Comparison of ENCODE assay signal across 27 mouse cellular contexts in genomic region chr3:48144885-48145284, GRCm38 (mm10).
"Had no signal": no experiment of that assay in that cellular context is flagged by ENCODE, and none has a peak within 500 bp of the region (broad histone marks: within the 10 kb centered on the region; RNA-seq: fewer than 3 reads in every experiment).

No protein-coding gene starts in this region.

- H3K9me3 ChIP-seq: embryonic facial prominence, embryonic 12.5 days; embryonic facial prominence, embryonic 15.5 days; forebrain, embryonic 10.5 days; forebrain, embryonic 12.5 days; forebrain, embryonic 13.5 days; forebrain, embryonic 15.5 days had no signal

- H3K27me3 ChIP-seq: embryonic facial prominence, embryonic 12.5 days; embryonic facial prominence, embryonic 15.5 days; forebrain, embryonic 12.5 days; forebrain, embryonic 13.5 days; forebrain, embryonic 15.5 days had no signal

- H3K4me3 ChIP-seq: embryonic facial prominence, embryonic 12.5 days; embryonic facial prominence, embryonic 15.5 days; erythroblast, embryonic 14.5 days; forebrain, embryonic 10.5 days; forebrain, embryonic 12.5 days; forebrain, embryonic 13.5 days; forebrain, embryonic 15.5 days; gastrocnemius, adult 2 months; heart, adult 2 months had no signal

- H3K36me3 ChIP-seq: embryonic facial prominence, embryonic 12.5 days; embryonic facial prominence, embryonic 15.5 days; forebrain, embryonic 10.5 days; forebrain, embryonic 12.5 days; forebrain, embryonic 15.5 days had no signal

- H3K27ac ChIP-seq: embryonic facial prominence, embryonic 12.5 days; embryonic facial prominence, embryonic 15.5 days; forebrain, embryonic 10.5 days; forebrain, embryonic 12.5 days; forebrain, embryonic 13.5 days; forebrain, embryonic 15.5 days; gastrocnemius, adult 2 months; heart, adult 2 months had no signal

- H3K9ac ChIP-seq: embryonic facial prominence, embryonic 12.5 days; embryonic facial prominence, embryonic 15.5 days; forebrain, embryonic 12.5 days; forebrain, embryonic 13.5 days; forebrain, embryonic 15.5 days; forebrain, postnatal 0 days had no signal

- ATAC-seq: forebrain, embryonic 13.5 days; forebrain, embryonic 14.5 days; forebrain, embryonic 15.5 days; forebrain, embryonic 16.5 days; forebrain, postnatal 0 days had no signal

- H3K4me1 ChIP-seq: embryonic facial prominence, embryonic 12.5 days; embryonic facial prominence, embryonic 15.5 days; forebrain, embryonic 10.5 days; forebrain, embryonic 12.5 days; forebrain, embryonic 13.5 days; forebrain, embryonic 15.5 days had no signal

- H3K4me2 ChIP-seq: embryonic facial prominence, embryonic 12.5 days; embryonic facial prominence, embryonic 15.5 days; forebrain, embryonic 12.5 days; forebrain, embryonic 13.5 days; forebrain, embryonic 15.5 days had no signal

- DNase-seq: cerebellum, adult 18-20 months; cerebellum, adult 2 months; cerebellum, adult 8-10 months; cerebellum, adult 9-10 months; cerebellum, adult 9-11 months; cerebellum, postnatal 10 days; cerebellum, postnatal 14 days; cerebellum, postnatal 25 days; cerebellum, postnatal 36 days; embryo, embryonic 11 days; forebrain, postnatal 0 days; gastrocnemius, adult 2 months; gastrocnemius, postnatal 10 days; gastrocnemius, postnatal 14 days; gastrocnemius, postnatal 25 days; gastrocnemius, postnatal 36 days; heart, adult 18-20 months; heart, adult 2 months had no signal
